Mouse (Mus musculus) spleen, adult 2 months (tissue): ENCODE measurements at regions not wholly inside any gene's neighbourhood (a gene's known extent, or its start where the extent isn't known, plus 50 kb on each side); places are given as distances from the start of the nearest gene placed in this dataset.

ENCODE experiments used
- DNase-seq, 2 experiments: peaks; one replicate each; pipeline versions ENCODE4 v3.0.0 to v3.0.0-alpha.2; 2012 to 2021; ENCODE audit warnings: low spot score in 2 of 2, low read depth in 1 of 2
- H3K27ac ChIP-seq: fragments of 200-500 bp; 2 replicates; pipeline ENCODE4 v1.5.1; 2012; ENCODE audit warnings: low read length, inconsistent platforms; ENCODE audit not compliant: insufficient read depth
- H3K27me3 ChIP-seq: fragments of 200-500 bp; 2 replicates; pipeline ENCODE4 v1.6.1; 2012; ENCODE audit warnings: mild to moderate bottlenecking, moderate library complexity, low read length, inconsistent platforms; ENCODE audit not compliant: control insufficient read depth, insufficient read depth
- H3K36me3 ChIP-seq: fragments of 200-500 bp; 2 replicates; pipeline ENCODE4 v1.6.1; 2012; ENCODE audit warnings: mild to moderate bottlenecking, low read length, inconsistent platforms; ENCODE audit not compliant: control insufficient read depth, insufficient read depth
- H3K4me1 ChIP-seq: fragments of 200-500 bp; 2 replicates; pipeline ENCODE4 v1.6.1; 2011; ENCODE audit warnings: inconsistent platforms; ENCODE audit not compliant: control insufficient read depth, insufficient read depth, insufficient read length
- H3K4me3 ChIP-seq: fragments of 200-500 bp; 2 replicates; pipeline ENCODE4 v1.5.1; 2011; ENCODE audit warnings: mild to moderate bottlenecking, inconsistent platforms; ENCODE audit not compliant: insufficient read depth, insufficient read length; ENCODE audit errors: extremely low read depth
- CTCF ChIP-seq: fragments of 200-500 bp; IDR thresholded peaks from 2 replicates; pipeline ENCODE4 v1.5.1; 2011; ENCODE audit warnings: mild to moderate bottlenecking, inconsistent platforms; ENCODE audit not compliant: insufficient read depth, insufficient read length, insufficient replicate concordance; ENCODE audit errors: extremely low read depth
- POLR2A ChIP-seq: fragments of 200-500 bp; IDR thresholded peaks from 2 replicates; pipeline ENCODE4 v1.6.1; 2011; ENCODE audit warnings: low read depth, low read length, inconsistent platforms
- WGBS: fragments of 180-500 bp; shearing (Covaris S2); methylation state at CpG from one replicate; pipeline ENCODE4 v1.1.7; 2018; 5-methylcytosine and 5-hydroxymethylcytosine counted together

- H3K4me1 ChIP-seq = no peaks in the 10 kb centered on the region
- no peaks in the 10 kb centered on the region for H3K36me3 ChIP-seq
- no peak for DNase-seq
- H3K27ac ChIP-seq = no peak overlapping the region
- TF ChIP-seq CTCF (no peak), POLR2A (no peak)
- H3K27me3 ChIP-seq = no peaks in the 10 kb centered on the region
- no peak overlapping the region for H3K4me3 ChIP-seq
- 74% methylated on average over 2 of the region's 2 CpGs for WGBS
Measured at GRCm38 (mm10) chr6:66291576-66291975, 243.6 kb upstream of the Mad2l1 start.

GRCm38 (mm10) chr6:66298056-66298455 lies 237.1 kb upstream of the Mad2l1 start:
- Histone ChIP-seq H3K4me3 (no peak overlapping the region), H3K27ac (no peak overlapping the region), H3K27me3 (no peaks in the 10 kb centered on the region), H3K4me1 (no peaks in the 10 kb centered on the region), H3K36me3 (no peaks in the 10 kb centered on the region)
- DNase-seq = no peak
- 96% methylated on average over 4 of the region's 4 CpGs for WGBS
- TF ChIP-seq CTCF (no peak), POLR2A (no peak)

- Histone ChIP-seq H3K27me3 (no peaks in the 10 kb centered on the region), H3K27ac (no peak overlapping the region), H3K4me3 (no peak overlapping the region), H3K4me1 (no peaks in the 10 kb centered on the region), H3K36me3 (no peaks in the 10 kb centered on the region)
- no peak for DNase-seq
- TF ChIP-seq POLR2A = no peak
- TF ChIP-seq CTCF = no peak
Measured at GRCm38 (mm10) chr6:66300189-66300588, 235.0 kb upstream of the Mad2l1 start.

- Histone ChIP-seq H3K27me3 (no peaks in the 10 kb centered on the region), H3K4me3 (no peak overlapping the region), H3K4me1 (peaks cover 4% of the 10 kb centered on the region; the same call in 1 of the 2 replicates), H3K36me3 (no peaks in the 10 kb centered on the region), H3K27ac (no peak overlapping the region)
- TF ChIP-seq CTCF (no peak), POLR2A (no peak)
- DNase-seq = no peak
- 83% methylated on average over 2 of the region's 2 CpGs for WGBS
Measured at GRCm38 (mm10) chr6:66344848-66345247, 190.3 kb upstream of the Mad2l1 start.

GRCm38 (mm10) chr6:66347356-66347755 lies 187.8 kb upstream of the Mad2l1 start:
- TF ChIP-seq POLR2A (no peak), CTCF (no peak)
- no peak for DNase-seq
- H3K4me3 ChIP-seq = no peak overlapping the region
- no peaks in the 10 kb centered on the region for H3K27me3 ChIP-seq
- WGBS = 63% methylated on average over 2 of the region's 2 CpGs
- H3K27ac ChIP-seq = no peak overlapping the region
- peaks cover 4% of the 10 kb centered on the region; the same call in 1 of the 2 replicates for H3K4me1 ChIP-seq
- no peaks in the 10 kb centered on the region for H3K36me3 ChIP-seq

- WGBS = 81% methylated on average over 3 of the region's 3 CpGs
- Histone ChIP-seq H3K27ac (no peak overlapping the region), H3K27me3 (no peaks in the 10 kb centered on the region), H3K4me3 (no peak overlapping the region), H3K36me3 (no peaks in the 10 kb centered on the region), H3K4me1 (no peaks in the 10 kb centered on the region)
- no peak for DNase-seq
- TF ChIP-seq POLR2A (no peak), CTCF (no peak)
Measured at GRCm38 (mm10) chr6:66361130-66361529, 174.1 kb upstream of the Mad2l1 start.

- DNase-seq = no peak
- Histone ChIP-seq H3K36me3 (no peaks in the 10 kb centered on the region), H3K4me1 (no peaks in the 10 kb centered on the region), H3K4me3 (no peak overlapping the region), H3K27ac (no peak overlapping the region), H3K27me3 (no peaks in the 10 kb centered on the region)
- TF ChIP-seq POLR2A (no peak), CTCF (no peak)
Measured at GRCm38 (mm10) chr6:66367263-66367662, 167.9 kb upstream of the Mad2l1 start.
